Mouse (Mus musculus): ENCODE results near the gene Rasgrp1.
A peak's percentile ranks its signal among the peaks of the same experiment; 100 is the strongest.

The Rasgrp1 gene

DNA sequence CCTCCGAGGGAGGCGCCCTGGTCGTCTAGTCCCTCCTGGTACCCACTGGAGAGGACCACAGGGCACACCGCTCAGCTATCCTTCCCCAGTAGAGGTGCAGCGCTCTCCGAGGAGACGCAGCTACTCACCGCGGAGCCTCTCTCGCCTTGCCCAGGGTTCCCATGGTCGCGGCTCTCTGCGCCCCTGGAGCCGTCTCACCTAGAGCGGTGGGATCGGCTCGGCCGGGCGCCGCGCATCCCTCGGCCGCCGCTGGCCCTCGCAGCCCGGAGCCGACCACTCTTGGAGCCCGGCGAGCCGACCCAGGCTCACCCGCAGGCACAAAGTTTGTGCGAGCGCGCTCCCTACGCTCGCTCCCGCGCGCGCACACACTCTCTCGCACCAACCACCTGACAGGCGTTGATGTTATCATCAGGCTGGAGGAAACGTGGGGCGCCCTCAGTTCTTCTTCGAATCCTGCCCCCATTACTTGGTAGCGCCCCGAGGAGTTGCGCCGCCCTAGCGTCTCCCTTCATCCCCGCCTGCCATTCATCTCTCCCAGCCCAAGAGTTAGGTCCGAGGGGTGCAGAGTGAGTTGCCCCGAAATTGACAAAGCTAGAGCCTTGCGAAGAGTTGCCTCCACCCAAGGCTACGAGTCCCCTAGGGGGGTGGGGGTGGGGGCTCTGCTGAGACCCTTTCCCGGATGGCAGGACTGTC lies at the start of gene Rasgrp1:
Gene Rasgrp1, minus strand, starts transcription at position 455 of the 693 bp plus-strand sequence.
- peak in 1 of 2 experiments; percentile 21 for DNase-seq (ENCODE audit: low spot score in 2 of 2)

DNA sequence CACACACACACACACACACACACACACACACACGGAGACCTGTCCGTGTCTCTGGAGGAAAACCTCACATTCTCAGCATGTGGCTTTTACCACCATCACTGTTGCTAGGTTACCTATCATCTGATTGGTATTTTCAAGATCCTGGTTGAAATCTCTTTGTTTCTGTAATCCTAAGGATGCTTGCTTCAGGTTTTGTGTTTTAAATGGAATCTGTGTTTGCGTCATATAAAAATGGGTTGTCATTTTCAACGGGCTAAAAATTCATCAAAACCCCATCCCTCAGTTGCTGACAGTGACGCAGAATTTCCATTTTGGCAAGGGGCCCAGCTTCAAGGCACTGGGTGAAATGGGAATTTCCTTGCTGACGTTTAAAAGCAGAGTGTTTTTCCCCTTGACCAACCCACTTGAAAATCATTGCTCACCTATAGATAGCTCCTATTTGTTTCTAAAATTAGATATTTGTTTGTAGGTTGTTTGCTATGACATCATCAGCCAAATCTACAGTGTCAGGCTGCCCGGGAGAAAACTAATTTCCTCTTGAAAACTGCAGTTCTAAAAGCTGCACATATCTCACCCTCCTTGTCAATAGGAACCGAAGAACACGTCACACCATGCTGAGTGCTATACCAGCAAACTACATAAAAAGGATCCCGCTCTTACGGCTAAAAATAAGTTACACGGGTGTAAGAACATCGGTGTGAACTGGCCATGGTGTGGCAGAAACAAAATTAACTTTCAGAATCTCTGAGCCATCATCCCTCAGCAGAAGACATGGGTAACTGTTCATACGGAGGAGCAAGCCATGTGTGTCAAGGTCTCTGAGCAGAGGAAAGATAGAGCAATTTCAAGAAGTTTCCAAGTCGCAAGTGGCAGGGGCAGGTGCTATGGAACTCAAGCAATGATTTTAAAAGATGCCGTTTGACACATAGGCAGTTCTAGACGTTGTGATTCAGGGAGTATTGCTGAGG lies 47.4 kb upstream of the Rasgrp1 start:
- no peak for DNase-seq (ENCODE audit: low spot score in 2 of 2)

DNA sequence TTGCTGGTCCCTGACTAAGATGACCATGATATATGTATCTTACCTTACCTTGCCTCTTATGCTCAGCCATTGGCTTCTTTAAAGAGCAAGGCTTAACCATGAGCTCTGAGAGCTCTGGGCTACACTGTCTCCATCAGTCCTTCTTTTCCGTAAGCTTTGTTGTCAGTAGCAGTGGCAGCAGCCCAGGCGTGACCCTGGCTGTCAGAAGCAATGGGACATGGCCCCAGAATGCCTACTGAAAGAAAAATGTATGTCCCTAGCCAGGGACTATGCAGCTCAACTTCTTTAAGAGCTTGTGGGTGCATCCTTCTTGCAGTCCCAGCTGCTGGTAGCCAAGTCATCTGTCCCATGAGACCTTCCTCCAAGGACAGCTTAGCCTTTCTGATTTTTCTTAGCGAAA lies 46.7 kb upstream of the Rasgrp1 start:
- no peak for DNase-seq (ENCODE audit: low spot score in 2 of 2)

DNA sequence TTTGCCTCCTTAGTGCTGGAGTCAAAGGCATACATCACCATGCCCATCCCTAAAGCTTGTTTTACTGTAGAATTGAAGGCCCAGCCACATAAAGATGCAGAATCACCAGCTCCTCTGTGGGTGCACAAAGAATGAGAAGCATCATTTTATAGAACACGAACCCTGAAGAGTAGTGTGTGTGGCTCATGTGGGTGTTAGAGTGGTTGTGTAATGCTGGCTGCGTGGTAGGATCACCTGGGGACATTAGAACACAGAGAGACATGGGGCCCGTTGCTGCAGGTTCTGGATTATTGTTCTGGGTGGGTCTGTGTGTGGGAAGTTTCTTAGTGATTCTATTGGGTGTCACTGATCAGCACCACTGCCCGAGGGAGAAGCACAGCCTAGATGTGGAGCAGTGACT lies 45.3 kb upstream of the Rasgrp1 start:
- no peak for DNase-seq (ENCODE audit: low spot score in 2 of 2)

DNA sequence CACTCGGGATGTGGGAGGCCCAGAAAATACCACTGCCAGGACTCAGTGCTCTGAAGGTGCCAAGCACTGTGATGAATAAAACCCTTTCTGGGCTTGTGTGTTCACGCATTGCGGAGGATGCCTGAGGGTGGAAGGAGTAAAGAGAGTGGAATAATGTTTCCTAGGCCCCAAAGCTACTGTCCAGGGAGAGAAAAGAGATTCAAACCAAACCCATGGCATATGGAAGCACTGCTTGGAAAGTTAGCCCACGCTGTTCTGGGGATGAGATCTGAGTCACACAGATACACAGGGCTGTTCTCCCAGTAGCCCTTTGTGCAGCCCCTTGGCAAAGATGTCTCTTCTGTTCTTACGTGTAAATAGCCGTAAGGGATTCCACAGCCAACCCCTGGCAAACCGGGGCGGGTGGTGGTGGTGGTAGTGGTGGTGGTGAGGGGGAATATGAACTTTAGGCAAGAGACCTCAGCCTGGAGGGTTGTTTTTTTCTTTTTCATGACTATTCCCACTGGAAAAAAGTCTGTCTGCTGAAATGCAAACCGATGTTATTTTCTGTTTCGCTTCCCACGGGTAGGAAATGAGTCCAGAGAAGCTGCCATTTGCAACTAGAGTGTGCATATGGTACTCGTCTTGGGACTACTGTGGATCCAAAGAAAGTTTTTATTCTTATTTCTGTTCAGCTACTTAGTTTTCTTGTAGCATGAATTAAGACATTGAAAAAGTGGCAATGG lies 44.3 kb upstream of the Rasgrp1 start:
- no peak for DNase-seq (ENCODE audit: low spot score in 2 of 2)

DNA sequence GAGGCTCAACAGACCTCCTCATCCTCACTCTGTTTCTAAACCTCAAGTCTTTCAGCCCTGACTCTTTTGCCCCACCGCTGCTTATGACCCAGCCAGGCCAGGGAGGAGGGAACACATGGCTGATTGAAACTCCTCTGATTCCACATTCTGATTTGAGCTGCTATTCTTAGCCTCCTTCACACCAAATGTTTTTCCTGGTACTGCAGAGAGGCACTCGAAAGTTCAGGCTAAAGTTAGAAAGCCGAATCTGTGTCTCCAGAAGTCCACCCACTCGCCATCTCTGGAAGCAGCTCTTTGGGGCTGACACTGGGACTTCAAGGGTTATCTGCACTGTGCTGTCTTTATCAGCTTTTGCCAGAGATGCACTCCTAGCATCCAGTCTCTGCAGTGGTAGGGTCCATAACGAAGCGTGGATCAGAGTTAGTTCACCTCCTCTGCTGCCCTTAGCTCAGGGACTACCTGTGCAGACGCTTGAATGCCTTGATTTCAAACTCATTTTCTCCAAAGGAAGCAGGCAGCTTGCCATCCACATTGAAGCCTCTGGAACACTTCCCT lies 43.3 kb upstream of the Rasgrp1 start:
- no peak for DNase-seq (ENCODE audit: low spot score in 2 of 2)

DNA sequence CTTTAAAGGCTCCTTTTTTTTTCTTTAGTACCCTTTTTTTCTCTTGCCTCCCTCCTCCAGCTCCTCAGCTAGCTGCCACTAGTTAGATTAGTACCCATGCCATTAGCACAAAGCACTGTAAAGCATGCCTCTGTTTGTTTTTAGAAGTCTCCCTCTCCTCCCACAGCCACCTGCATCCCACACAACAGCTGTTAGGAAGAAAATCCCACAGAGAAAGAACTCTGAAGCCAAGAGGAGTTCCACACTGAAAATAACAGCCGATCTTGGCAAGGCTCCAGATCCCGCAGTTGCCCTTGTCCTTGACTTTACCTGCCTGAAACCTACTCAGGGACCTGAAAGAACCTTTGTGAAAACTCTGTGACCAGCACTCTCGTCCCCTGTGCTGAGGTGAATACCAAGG lies 38.5 kb upstream of the Rasgrp1 start:
- DNase-seq (ENCODE audit: low spot score in 2 of 2) = no peak

DNA sequence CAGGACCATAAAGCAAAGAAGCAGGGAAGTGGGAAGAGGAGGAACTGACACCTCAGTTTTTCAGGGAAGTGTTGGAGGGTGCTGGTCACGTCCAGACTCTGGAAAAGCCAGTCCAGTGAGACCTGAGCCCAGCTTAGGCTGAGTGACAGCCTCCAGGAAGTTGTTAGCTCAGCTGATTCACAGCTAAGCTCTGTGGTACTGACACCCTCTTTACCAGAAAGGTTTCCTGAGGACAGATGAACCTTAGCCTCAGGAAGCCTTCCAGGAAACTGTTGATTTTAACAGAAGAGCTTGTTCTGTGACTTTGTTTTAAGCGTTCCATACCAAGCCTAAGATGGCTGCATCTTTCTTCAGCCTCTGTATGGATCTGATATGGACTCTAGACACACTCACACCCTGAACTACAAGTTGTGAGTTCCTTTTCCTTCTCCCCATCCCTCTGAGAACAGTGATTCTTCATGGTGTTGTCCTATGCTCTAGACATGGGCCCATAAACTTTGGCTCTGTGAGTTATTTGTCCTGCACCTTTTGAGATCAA lies 31.6 kb upstream of the Rasgrp1 start:
- DNase-seq (ENCODE audit: low spot score in 2 of 2) = no peak

DNA sequence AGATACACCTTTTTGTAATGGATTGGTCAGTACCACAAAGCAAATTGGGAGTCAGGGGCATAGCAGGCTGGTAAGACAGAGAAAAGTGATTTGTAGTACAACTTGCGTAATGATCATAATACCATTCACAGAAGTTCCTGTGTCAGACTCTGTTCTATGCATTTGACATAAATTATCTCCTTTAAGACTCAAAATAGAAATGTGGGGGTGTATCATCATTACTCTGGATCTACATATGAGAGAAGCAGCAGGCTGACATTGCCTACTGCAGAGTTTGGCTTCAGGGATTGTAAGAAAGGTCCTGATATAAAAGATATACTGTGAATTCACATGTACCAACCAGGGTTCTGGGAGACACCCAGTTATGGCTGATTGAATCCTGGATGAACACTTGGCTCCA lies 28.9 kb upstream of the Rasgrp1 start:
- DNase-seq (ENCODE audit: low spot score in 2 of 2) = no peak

DNA sequence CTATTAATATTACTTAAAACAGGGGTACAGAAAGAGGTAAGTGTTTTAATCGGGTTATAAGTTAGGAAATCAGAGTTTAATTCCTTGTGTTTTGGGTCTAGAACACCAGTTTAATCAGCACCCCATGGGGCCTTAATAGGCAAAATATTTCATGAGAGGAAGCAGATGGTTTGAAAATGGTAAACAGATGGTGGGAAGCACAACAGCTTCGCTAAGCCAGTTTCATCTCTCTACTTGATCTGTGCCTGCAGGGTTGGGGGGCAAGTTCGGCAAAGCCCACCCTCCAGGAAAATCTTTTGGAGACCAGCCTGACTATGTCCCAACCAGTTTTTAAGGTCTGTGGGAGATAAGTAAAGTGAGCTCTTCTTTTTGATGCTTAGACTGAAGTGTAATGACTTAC lies 23.7 kb upstream of the Rasgrp1 start:
- DNase-seq (ENCODE audit: low spot score in 2 of 2) = no peak

DNA sequence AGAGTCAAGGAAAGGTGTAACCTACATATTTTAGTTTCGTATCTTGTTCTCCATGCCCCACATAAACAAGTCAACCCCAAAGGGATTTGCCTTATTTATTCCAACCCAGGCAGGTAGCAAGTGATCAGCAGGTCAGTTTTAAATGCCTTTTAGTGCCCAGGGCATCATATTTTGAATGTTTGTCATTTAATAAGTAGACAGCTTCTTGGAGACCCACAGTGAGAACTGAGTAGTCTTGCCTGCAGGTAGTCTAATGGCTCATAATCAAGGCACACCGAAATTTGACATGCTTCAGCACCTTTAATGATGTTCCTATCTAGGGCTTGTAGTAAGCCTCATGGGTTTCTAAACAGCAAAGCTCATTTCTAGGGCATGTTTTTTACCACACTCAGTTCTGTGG lies 21.3 kb upstream of the Rasgrp1 start:
- no peak for DNase-seq (ENCODE audit: low spot score in 2 of 2)

DNA sequence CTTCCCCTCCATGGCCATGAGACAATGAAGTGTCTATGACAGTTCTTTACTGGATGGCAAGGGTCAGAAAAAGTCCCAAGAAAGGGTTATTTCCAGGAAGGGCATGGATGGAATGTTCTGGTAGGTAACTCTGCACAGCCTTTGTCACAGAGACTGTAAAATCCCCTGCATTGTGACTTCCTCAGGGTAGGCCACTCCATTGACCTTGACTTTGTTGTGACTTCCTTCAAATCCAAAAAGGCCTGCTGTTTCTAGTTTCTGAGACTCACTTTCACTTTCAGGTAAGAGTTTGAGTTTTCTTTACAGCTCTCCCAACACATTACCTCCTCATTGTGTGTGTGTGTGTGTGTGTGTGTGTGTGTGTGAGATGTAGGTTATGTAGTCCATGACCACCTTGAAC lies 15.1 kb upstream of the Rasgrp1 start:
- no peak for DNase-seq (ENCODE audit: low spot score in 2 of 2)

DNA sequence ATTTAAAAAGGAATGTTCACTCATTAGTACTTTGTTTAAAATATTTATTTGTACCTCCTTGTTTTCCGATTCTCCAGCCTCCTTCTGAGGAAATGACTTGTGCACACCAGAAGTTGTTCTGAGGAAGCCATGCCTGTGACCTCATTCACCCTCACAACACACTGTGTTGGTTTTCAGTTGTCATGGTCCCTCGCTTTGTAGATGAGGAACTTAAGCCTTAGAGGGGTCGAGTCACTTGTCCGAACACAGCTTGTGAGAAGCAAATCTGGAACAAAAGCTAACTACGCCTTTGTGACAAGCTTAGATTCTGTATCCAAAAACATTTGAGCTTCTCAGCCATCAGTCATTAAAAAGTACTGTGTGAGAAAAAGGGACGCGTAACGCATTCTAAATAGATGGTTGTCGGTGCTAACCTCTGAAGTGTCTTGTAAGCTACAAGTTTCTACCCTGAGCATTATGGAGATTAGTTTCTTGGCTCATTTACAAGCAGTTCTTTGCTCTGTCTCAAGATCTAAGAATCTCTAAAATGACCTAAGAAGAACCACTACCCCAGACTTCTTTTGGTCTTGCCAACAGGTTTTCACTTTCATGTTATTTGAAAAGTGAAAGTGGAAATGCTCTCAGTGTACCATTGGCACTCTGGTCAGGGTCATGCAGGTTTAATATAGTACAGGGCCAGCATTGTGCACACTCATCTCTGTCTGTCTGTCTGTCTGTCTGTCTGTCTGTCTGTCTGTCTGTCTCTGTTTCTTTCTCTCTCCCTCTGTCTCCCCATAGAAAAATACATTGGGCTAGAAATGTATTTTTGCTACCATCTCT lies 9.7 kb upstream of the Rasgrp1 start:
- no peak for DNase-seq (ENCODE audit: low spot score in 2 of 2)

DNA sequence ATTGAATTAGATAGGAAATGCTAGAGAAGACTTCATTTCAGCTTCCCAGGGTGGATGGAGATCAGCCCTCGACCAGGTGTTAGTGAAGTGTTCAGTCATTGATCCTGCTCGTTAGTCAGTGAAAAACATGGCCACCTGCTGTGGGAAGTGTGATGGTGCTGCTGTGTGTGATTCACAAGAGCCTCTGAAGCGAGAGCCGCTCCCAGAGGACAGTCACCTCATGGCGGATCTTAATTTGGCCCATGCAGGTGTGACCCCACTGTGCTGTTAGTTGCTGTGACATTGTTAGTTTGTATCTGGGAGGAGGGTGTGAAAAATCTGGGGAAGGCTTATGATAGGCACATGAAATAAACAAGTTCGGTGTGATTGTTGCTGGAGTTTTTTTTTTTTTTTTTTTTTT lies 7.3 kb upstream of the Rasgrp1 start:
- no peak for DNase-seq (ENCODE audit: low spot score in 2 of 2)

DNA sequence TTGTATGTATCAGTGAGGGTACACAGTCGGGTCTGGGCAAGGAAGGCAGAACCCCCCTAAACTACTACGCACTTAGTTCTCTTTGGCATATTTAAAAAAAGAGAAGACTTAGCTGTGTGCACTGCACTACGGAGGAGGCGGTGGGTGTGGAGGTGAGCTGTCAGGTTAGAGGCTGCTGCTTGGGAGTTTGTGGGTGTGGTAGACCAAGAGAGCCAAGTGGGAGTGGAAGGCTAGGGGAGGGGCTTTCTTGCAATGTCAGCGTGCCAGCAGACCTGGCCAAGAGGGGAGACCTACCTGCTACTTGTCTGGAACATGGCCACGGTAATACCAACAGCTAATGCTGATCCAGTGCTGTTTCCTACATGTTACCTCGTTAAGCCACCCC lies 431 bp upstream of the Rasgrp1 start:
- DNase-seq (ENCODE audit: low spot score in 2 of 2) = no peak

DNA sequence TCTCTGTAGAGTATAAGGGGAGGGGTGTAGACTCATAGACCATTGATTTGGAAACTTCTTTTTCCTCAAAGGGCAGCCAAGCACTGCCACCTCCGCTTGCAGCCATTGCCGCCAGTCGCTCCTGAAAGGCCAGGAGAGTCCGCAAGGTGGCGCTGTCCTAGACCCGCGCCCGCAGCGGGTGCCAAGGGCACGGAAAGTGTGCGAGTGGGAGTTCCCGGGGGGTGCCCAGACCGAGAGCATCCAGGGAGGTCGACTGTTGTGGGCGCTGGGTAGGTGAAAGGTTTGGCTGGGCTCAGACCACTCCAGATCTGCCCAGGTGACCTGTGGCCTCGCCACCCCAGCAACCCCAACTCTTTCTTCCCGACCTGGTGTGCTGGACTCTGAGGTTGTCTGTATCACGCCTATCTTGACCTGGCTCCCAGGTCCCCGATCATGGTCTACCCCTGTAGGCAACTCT lies 683 bp downstream of the Rasgrp1 start:
- peak; percentile 51 to 75 for DNase-seq (ENCODE audit: low spot score in 2 of 2)

DNA sequence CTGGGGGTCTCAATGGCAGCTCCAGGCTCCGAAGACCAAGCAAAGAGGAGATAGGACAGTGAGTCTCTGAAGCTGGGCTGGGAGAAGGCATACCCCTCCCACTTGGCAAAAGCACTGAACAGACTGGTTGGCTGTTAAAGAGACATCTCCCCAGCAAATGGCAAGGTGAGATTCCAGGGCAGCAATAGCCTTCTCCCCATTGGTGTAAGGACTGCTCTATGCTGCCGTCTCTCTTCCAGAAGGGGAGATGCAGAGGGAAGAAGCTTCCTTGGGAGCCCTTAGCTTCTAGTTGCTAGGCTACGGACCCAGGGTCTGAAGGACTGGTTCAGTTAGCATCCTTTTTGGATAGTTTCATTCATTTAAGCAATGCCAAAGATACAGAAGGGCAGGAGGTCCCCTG lies 4.3 kb downstream of the Rasgrp1 start:
- no peak for DNase-seq (ENCODE audit: low spot score in 2 of 2)

DNA sequence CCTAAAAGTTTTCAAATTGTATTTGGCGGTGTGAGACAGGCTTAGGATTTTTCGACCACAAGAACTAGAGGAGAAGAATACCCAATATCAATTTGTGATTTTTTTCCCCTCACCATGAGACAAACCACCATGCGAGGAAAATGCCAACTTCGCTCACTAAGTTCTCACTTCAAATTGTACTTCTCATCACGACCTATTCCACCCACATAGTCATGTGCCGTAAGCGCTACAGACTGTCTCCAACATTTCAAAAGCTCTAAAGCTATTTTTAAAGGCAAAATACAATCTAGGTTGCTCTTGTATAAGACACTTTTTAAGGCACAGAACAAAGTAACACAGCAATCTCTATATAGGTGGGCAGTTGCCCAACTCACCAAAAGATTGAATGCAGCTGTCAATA lies 4.9 kb downstream of the Rasgrp1 start:
- no peak for DNase-seq (ENCODE audit: low spot score in 2 of 2)

DNA sequence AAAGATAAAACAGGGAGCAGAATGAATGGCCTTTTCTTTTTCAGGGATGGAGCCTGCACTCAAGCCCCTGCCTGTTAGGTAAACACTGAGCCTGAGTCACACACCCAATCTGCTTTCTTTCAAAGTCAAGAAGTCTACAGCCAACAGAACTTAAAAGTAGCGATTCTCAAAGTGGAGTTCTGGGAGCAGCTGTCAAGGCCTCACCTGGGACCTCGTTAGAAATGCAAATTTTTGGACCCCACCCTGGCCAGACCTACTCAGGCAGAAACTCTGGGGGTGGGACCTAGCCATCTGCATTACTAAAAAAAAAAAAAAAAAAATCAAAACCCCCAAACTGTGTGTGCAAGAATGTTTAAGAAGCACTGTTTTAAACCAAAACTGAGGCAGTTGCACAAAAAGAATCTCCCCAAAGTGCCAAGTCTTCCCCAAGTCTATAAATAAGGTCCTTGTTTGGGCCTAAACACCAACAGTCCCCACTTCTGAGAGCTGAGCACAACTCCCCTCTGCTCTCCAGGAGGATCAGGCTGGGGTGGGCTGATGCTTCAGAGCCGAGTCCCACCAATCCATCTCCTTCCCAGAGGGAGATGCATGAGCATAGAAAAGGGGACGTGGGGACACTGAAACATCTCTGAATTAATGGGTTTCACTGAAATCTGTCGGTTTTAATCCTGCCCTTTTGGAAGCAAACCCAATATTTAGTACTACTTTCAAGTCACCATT lies 5.7 kb downstream of the Rasgrp1 start:
- no peak for DNase-seq (ENCODE audit: low spot score in 2 of 2)

DNA sequence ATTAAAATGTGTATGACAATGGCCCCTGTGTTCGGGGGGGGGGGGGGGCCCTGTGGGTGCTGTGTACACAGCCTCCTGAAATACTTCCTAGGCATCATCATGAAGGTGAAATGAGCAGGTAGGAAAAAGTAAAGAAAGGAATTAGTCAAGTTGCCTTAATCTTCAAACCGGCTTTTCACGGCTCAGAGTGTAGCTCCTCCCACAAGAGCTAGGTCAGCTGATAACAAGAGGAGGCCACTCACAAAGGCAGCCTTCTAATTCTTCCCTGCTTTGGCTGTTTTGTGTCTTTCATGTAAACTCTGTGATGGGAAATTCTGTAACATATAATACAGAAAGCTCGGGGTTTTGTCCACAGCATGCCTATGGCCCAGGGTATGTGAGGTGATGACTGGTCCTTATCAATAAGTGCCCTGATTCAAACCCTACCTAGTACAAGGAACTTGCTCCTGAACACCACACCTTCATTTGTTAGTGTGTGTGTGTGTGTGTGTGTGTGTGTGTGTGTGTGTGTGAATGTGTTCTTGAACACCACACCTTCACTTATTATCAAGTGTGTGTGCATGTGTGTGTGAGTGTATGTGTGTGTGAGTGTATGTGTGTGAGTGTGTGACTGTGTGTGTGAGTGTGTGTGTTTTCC lies 7.1 kb downstream of the Rasgrp1 start:
- DNase-seq (ENCODE audit: low spot score in 2 of 2) = no peak

Measured in urinary bladder, postnatal 4 days (tissue).